Mouse (Mus musculus) megakaryocyte, embryonic 14.5 days (primary cell): ENCODE measurements around the gene Pak2.

Experiments used
- FLI1 ChIP-seq: IDR thresholded peaks from 2 replicates; pipeline ENCODE4 v1.6.1; 2012; ENCODE audit warnings: low read length, inconsistent platforms, mixed read lengths
- GATA1 ChIP-seq: IDR thresholded peaks from 3 replicates; pipeline ENCODE4 v1.6.1; 2012; ENCODE audit warnings: mixed read lengths, low read length, inconsistent platforms, borderline replicate concordance

- no peak for TF ChIP-seq FLI1
- no peak for TF ChIP-seq GATA1
These were observed 10.5 kb downstream of the Pak2 start for GRCm38 (mm10) chr16:32068389-32069300.
